Mouse (Mus musculus) neural tube, embryonic 12.5 days (tissue): ENCODE data around the gene Ppil4. TPM values are rescaled to one million over a fixed set of nuclear protein-coding genes. Genes with fewer than 3 reads are reported as not detected.
A peak's percentile ranks its signal among the peaks of the same experiment; 100 is the strongest.

Source experiments
- ATAC-seq: fragments of 200-750 bp; cut with Nextera tagmentation; 2 replicates; pipeline ENCODE4 v1.8.0; 2017; ENCODE audit warnings: low read depth, mild to moderate bottlenecking, moderate TSS enrichment, moderate library complexity; ENCODE audit not compliant: low FRiP score
- H3K27ac ChIP-seq: fragments of 300-500 bp; sonication (generic); 2 replicates; pipeline ENCODE4 v1.5.1; 2016
- H3K27me3 ChIP-seq: fragments of 300-500 bp; sonication (generic); replicated peaks from 2 replicates; pipeline ENCODE4 v1.6.1; 2016; ENCODE audit warnings: mild to moderate bottlenecking
- H3K36me3 ChIP-seq: fragments of 300-500 bp; sonication (generic); 2 replicates; pipeline ENCODE4 v1.6.1; 2016; ENCODE audit warnings: mild to moderate bottlenecking
- H3K4me1 ChIP-seq: fragments of 300-500 bp; sonication (generic); 2 replicates; pipeline ENCODE4 v1.6.1; 2016
- H3K4me2 ChIP-seq: fragments of 300-500 bp; sonication (generic); replicated peaks from 2 replicates; pipeline ENCODE4 v1.6.1; 2016; ENCODE audit warnings: mild to moderate bottlenecking
- H3K4me3 ChIP-seq: fragments of 300-500 bp; sonication (generic); 2 replicates; pipeline ENCODE4 v1.5.1; 2016
- H3K9ac ChIP-seq: fragments of 300-500 bp; sonication (generic); 2 replicates; pipeline ENCODE4 v1.6.1; 2016; ENCODE audit warnings: mild to moderate bottlenecking
- H3K9me3 ChIP-seq: fragments of 300-500 bp; sonication (generic); 2 replicates; pipeline ENCODE4 v1.6.1; 2016; ENCODE audit warnings: mild to moderate bottlenecking
- WGBS: fragments of 180-500 bp; shearing (Covaris S2); methylation state at CpG from one replicate; pipeline ENCODE4 v1.1.7; 2016; 5-methylcytosine and 5-hydroxymethylcytosine counted together
- polyA plus RNA-seq: library from polyadenylated mRNA; unstranded; fragments of >200 nt; fragmentation: Nextera tagmentation; extraction: Ambion mirVana; gene quantifications from 2 replicates; pipeline ENCODE4 v1.2.1, GENCODE M21; 2016

Gene Ppil4
- polyA plus RNA-seq, 1 experiment from 2014 or later = 52.4 TPM

- no peak within 1 kb of the TSS for H3K4me3 ChIP-seq
- no peaks in the 10 kb centered on the region; the same call in 1 of the 2 replicates for H3K36me3 ChIP-seq
- WGBS = 5% methylated on average over 15 of the region's 15 CpGs
- H3K9ac ChIP-seq = no peak within 1 kb of the TSS
- no peaks in the 10 kb centered on the region; the same call in 1 of the 2 replicates for H3K4me1 ChIP-seq
- no peak within 1 kb of the TSS for H3K27ac ChIP-seq
- peak within 1 kb of the TSS; percentile 47 for H3K4me2 ChIP-seq
- ATAC-seq = peak; percentile 53; the same call in 1 of the 2 replicates
- no peaks in the 10 kb centered on the region for H3K27me3 ChIP-seq
- no peaks in the 10 kb centered on the region for H3K9me3 ChIP-seq
These were observed 39.5 kb downstream of the Ppil4 start, which contains the start of gene Zc3h12d for GRCm38 (mm10) chr10:7832171-7832676. TSS of gene Zc3h12d (plus strand) at chr10:7832470.

GRCm38 (mm10) chr10:7833377-7834165 lies 40.9 kb downstream of the Ppil4 start:
- Histone ChIP-seq H3K9ac (no peak overlapping the region), H3K27ac (no peak overlapping the region), H3K4me3 (no peak overlapping the region), H3K9me3 (no peaks in the 10 kb centered on the region), H3K36me3 (no peaks in the 10 kb centered on the region), H3K4me2 (no peak overlapping the region), H3K27me3 (no peaks in the 10 kb centered on the region), H3K4me1 (no peaks in the 10 kb centered on the region; the same call in 1 of the 2 replicates)
- ATAC-seq = no peak
- 86% methylated on average over 9 of the region's 9 CpGs for WGBS

GRCm38 (mm10) chr10:7834671-7835225 lies 42.1 kb downstream of the Ppil4 start:
- H3K27me3 ChIP-seq = no peaks in the 10 kb centered on the region
- no peak overlapping the region for H3K27ac ChIP-seq
- no peak for ATAC-seq
- H3K4me3 ChIP-seq = no peak overlapping the region
- H3K4me2 ChIP-seq = no peak overlapping the region
- no peaks in the 10 kb centered on the region for H3K36me3 ChIP-seq
- no peak overlapping the region for H3K9ac ChIP-seq
- H3K4me1 ChIP-seq = no peaks in the 10 kb centered on the region; the same call in 1 of the 2 replicates
- 78% methylated on average over 10 of the region's 10 CpGs for WGBS
- no peaks in the 10 kb centered on the region for H3K9me3 ChIP-seq

- no peak for ATAC-seq
- 71% methylated on average over 2 of the region's 2 CpGs for WGBS
These were observed 44.2 kb downstream of the Ppil4 start for GRCm38 (mm10) chr10:7836902-7837301.

GRCm38 (mm10) chr10:7837446-7837845 lies 44.8 kb downstream of the Ppil4 start:
- Histone ChIP-seq H3K27me3 (no peaks in the 10 kb centered on the region), H3K4me2 (no peak overlapping the region), H3K9me3 (no peaks in the 10 kb centered on the region), H3K27ac (no peak overlapping the region), H3K4me3 (no peak overlapping the region), H3K4me1 (no peaks in the 10 kb centered on the region), H3K36me3 (no peaks in the 10 kb centered on the region), H3K9ac (no peak overlapping the region)
- 93% methylated on average over 8 of the region's 8 CpGs for WGBS
- ATAC-seq = no peak

More at GRCm38 (mm10) chr10:7836902-7837301, 44.2 kb downstream of the Ppil4 start:
- no peak overlapping the region for H3K4me3 ChIP-seq
- H3K4me2 ChIP-seq = no peak overlapping the region
- no peaks in the 10 kb centered on the region for H3K36me3 ChIP-seq
- no peak overlapping the region for H3K27ac ChIP-seq
- no peaks in the 10 kb centered on the region for H3K27me3 ChIP-seq
- H3K4me1 ChIP-seq = no peaks in the 10 kb centered on the region; the same call in 1 of the 2 replicates
- no peaks in the 10 kb centered on the region for H3K9me3 ChIP-seq
- no peak overlapping the region for H3K9ac ChIP-seq

- Histone ChIP-seq H3K4me2 (no peak overlapping the region), H3K9me3 (no peaks in the 10 kb centered on the region), H3K4me1 (no peaks in the 10 kb centered on the region), H3K9ac (no peak overlapping the region), H3K4me3 (no peak overlapping the region), H3K36me3 (no peaks in the 10 kb centered on the region), H3K27me3 (no peaks in the 10 kb centered on the region), H3K27ac (no peak overlapping the region)
- 92% methylated on average over 8 of the region's 8 CpGs for WGBS
- ATAC-seq = no peak
These were observed 45.3 kb downstream of the Ppil4 start for GRCm38 (mm10) chr10:7838036-7838435.

GRCm38 (mm10) chr10:7838874-7839421 lies 46.3 kb downstream of the Ppil4 start:
- WGBS = 89% methylated on average over 5 of the region's 5 CpGs
- Histone ChIP-seq H3K4me1 (no peaks in the 10 kb centered on the region), H3K27me3 (no peaks in the 10 kb centered on the region)

GRCm38 (mm10) chr10:7839551-7840352 lies 47.1 kb downstream of the Ppil4 start:
- H3K9me3 ChIP-seq = no peaks in the 10 kb centered on the region
- 92% methylated on average over 22 of the region's 22 CpGs for WGBS
- H3K9ac ChIP-seq = no peak overlapping the region
- no peak overlapping the region for H3K4me3 ChIP-seq
- no peaks in the 10 kb centered on the region for H3K27me3 ChIP-seq
- H3K27ac ChIP-seq = no peak overlapping the region
- no peak overlapping the region for H3K4me2 ChIP-seq
- ATAC-seq = no peak
- no peaks in the 10 kb centered on the region for H3K36me3 ChIP-seq
- no peaks in the 10 kb centered on the region for H3K4me1 ChIP-seq

More at GRCm38 (mm10) chr10:7838874-7839421, 46.3 kb downstream of the Ppil4 start:
- Histone ChIP-seq H3K36me3 (no peaks in the 10 kb centered on the region), H3K9me3 (no peaks in the 10 kb centered on the region), H3K4me3 (no peak overlapping the region), H3K4me2 (no peak overlapping the region), H3K27ac (no peak overlapping the region), H3K9ac (no peak overlapping the region)
- ATAC-seq = no peak

GRCm38 (mm10) chr10:7840353-7840733 lies 47.7 kb downstream of the Ppil4 start:
- Histone ChIP-seq H3K9me3 (no peaks in the 10 kb centered on the region), H3K36me3 (no peaks in the 10 kb centered on the region), H3K27ac (no peak overlapping the region), H3K9ac (no peak overlapping the region), H3K4me3 (no peak overlapping the region), H3K4me1 (no peaks in the 10 kb centered on the region), H3K27me3 (no peaks in the 10 kb centered on the region), H3K4me2 (no peak overlapping the region)
- no peak for ATAC-seq
- 76% methylated on average over 2 of the region's 2 CpGs for WGBS

GRCm38 (mm10) chr10:7840785-7841184 lies 48.1 kb downstream of the Ppil4 start:
- H3K27ac ChIP-seq = no peak overlapping the region

GRCm38 (mm10) chr10:7841571-7842080 lies 48.9 kb downstream of the Ppil4 start:
- 74% methylated on average over 14 of the region's 14 CpGs for WGBS
- no peak for ATAC-seq

More at GRCm38 (mm10) chr10:7840785-7841184, 48.1 kb downstream of the Ppil4 start:
- no peaks in the 10 kb centered on the region for H3K27me3 ChIP-seq
- no peaks in the 10 kb centered on the region for H3K36me3 ChIP-seq
- H3K9me3 ChIP-seq = no peaks in the 10 kb centered on the region
- no peak for ATAC-seq
- no peak overlapping the region for H3K9ac ChIP-seq
- no peak overlapping the region for H3K4me3 ChIP-seq
- no peak overlapping the region for H3K4me2 ChIP-seq
- no peaks in the 10 kb centered on the region for H3K4me1 ChIP-seq
- WGBS = 70% methylated on average over 3 of the region's 3 CpGs

More at GRCm38 (mm10) chr10:7841571-7842080, 48.9 kb downstream of the Ppil4 start:
- Histone ChIP-seq H3K4me3 (no peak overlapping the region), H3K36me3 (no peaks in the 10 kb centered on the region), H3K4me1 (no peaks in the 10 kb centered on the region), H3K9me3 (no peaks in the 10 kb centered on the region), H3K27ac (no peak overlapping the region), H3K27me3 (no peaks in the 10 kb centered on the region), H3K4me2 (no peak overlapping the region), H3K9ac (no peak overlapping the region)
